Mouse (Mus musculus): Measurements from ENCODE around the gene Snip1. TPM values are rescaled to one million over a fixed set of nuclear protein-coding genes. Genes with fewer than 3 reads are reported as not detected.

Snip1 gene
- polyA plus RNA-seq, 1 experiment from 2014 or later, result 27.1 TPM

- no peak overlapping the region for H3K4me3 ChIP-seq
- no peak for ATAC-seq
- WGBS, result 77% methylated on average over 8 of the region's 8 CpGs
Measured at GRCm38 (mm10) chr4:125063829-125064228, 2.6 kb upstream of the Snip1 start.

GRCm38 (mm10) chr4:125065517-125066307 is 760 bp upstream of the Snip1 start, which contains the start of gene Dnali1:
Gene Dnali1, minus strand, starts transcription at chr4:125065703.
- peak within 1 kb of the TSS; percentile 92 for H3K9ac ChIP-seq
- peak; percentile 46; the same call in 1 of the 2 replicates for ATAC-seq
- H3K4me1 ChIP-seq, result peaks cover 20% of the 10 kb centered on the region
- peak within 1 kb of the TSS; percentile 95 for H3K4me2 ChIP-seq
- H3K27ac ChIP-seq, result peak within 1 kb of the TSS; percentile 48; the same call in 1 of the 2 replicates
- peaks cover 20% of the 10 kb centered on the region for H3K36me3 ChIP-seq (ENCODE audit: poor library complexity, severe bottlenecking)
- peaks cover 11% of the 10 kb centered on the region; the same call in 1 of the 2 replicates for H3K27me3 ChIP-seq
- H3K9me3 ChIP-seq (replicated peaks), result no peaks in the 10 kb centered on the region
- peak within 1 kb of the TSS; percentile 91 for H3K4me3 ChIP-seq
- WGBS, result 2% methylated on average over 26 of the region's 26 CpGs

More at GRCm38 (mm10) chr4:125063829-125064228, 2.6 kb upstream of the Snip1 start:
- Histone ChIP-seq H3K36me3 (ENCODE audit: poor library complexity, severe bottlenecking) (peaks cover 2% of the 10 kb centered on the region), H3K27ac (no peak overlapping the region), H3K9ac (no peak overlapping the region), H3K27me3 (peaks cover 11% of the 10 kb centered on the region; the same call in 1 of the 2 replicates), H3K9me3 (replicated peaks) (no peaks in the 10 kb centered on the region), H3K4me1 (peaks cover 24% of the 10 kb centered on the region), H3K4me2 (no peak overlapping the region)

GRCm38 (mm10) chr4:125077700-125078099 is 11.2 kb downstream of the Snip1 start:
- H3K9ac ChIP-seq, result no peak overlapping the region
- WGBS, result 82% methylated on average over 2 of the region's 2 CpGs
- H3K27ac ChIP-seq, result no peak overlapping the region
- no peaks in the 10 kb centered on the region for H3K27me3 ChIP-seq
- H3K4me1 ChIP-seq, result no peaks in the 10 kb centered on the region
- H3K4me3 ChIP-seq, result no peak overlapping the region
- no peak overlapping the region for H3K4me2 ChIP-seq
- H3K36me3 ChIP-seq (ENCODE audit: poor library complexity, severe bottlenecking), result peaks cover 60% of the 10 kb centered on the region
- ATAC-seq, result no peak
- no peaks in the 10 kb centered on the region for H3K9me3 ChIP-seq (replicated peaks)

- H3K4me3 ChIP-seq, result no peak overlapping the region
- H3K9me3 ChIP-seq (replicated peaks), result no peaks in the 10 kb centered on the region
- peaks cover under 1% of the 10 kb centered on the region; the same call in 1 of the 2 replicates for H3K4me1 ChIP-seq
- no peaks in the 10 kb centered on the region for H3K27me3 ChIP-seq
- no peak overlapping the region for H3K4me2 ChIP-seq
- H3K9ac ChIP-seq, result no peak overlapping the region
- no peak overlapping the region for H3K27ac ChIP-seq
- no peak for ATAC-seq
- H3K36me3 ChIP-seq (ENCODE audit: poor library complexity, severe bottlenecking), result peaks cover 50% of the 10 kb centered on the region
- 98% methylated on average over 2 of the region's 2 CpGs for WGBS
Measured at GRCm38 (mm10) chr4:125078698-125079097, 12.2 kb downstream of the Snip1 start.

- Histone ChIP-seq H3K27ac (peak within 1 kb of the TSS; percentile 98), H3K9ac (peak within 1 kb of the TSS; percentile 93), H3K4me3 (peak within 1 kb of the TSS; percentile 90), H3K4me1 (peaks cover 24% of the 10 kb centered on the region), H3K9me3 (replicated peaks) (no peaks in the 10 kb centered on the region), H3K4me2 (peak within 1 kb of the TSS; percentile 85), H3K36me3 (ENCODE audit: poor library complexity, severe bottlenecking) (peaks cover 37% of the 10 kb centered on the region), H3K27me3 (no peaks in the 10 kb centered on the region)
- WGBS, result 2% methylated on average over 53 of the region's 63 CpGs
- ATAC-seq, result peak; percentile 94
Measured at GRCm38 (mm10) chr4:125084403-125085345, 18.2 kb downstream of the Snip1 start, which contains the start of gene Meaf6. Gene Meaf6, plus strand, starts transcription at chr4:125085134.

- under 1% methylated on average over 34 of the region's 45 CpGs for WGBS
- Histone ChIP-seq H3K36me3 (ENCODE audit: poor library complexity, severe bottlenecking) (peaks cover 45% of the 10 kb centered on the region), H3K4me1 (peaks cover 24% of the 10 kb centered on the region), H3K27ac (peak overlapping the region; percentile 98), H3K4me3 (peak overlapping the region; percentile 90), H3K9ac (peak overlapping the region; percentile 93), H3K4me2 (peak overlapping the region; percentile 85), H3K9me3 (replicated peaks) (no peaks in the 10 kb centered on the region), H3K27me3 (no peaks in the 10 kb centered on the region)
- ATAC-seq, result peak; percentile 88
Measured at GRCm38 (mm10) chr4:125085346-125085841, 18.9 kb downstream of the Snip1 start.

GRCm38 (mm10) chr4:125093031-125093430 is 26.6 kb downstream of the Snip1 start:
- Histone ChIP-seq H3K9me3 (replicated peaks) (no peaks in the 10 kb centered on the region), H3K27me3 (no peaks in the 10 kb centered on the region), H3K36me3 (ENCODE audit: poor library complexity, severe bottlenecking) (peaks cover 66% of the 10 kb centered on the region), H3K27ac (no peak overlapping the region), H3K9ac (no peak overlapping the region), H3K4me2 (no peak overlapping the region), H3K4me1 (no peaks in the 10 kb centered on the region), H3K4me3 (no peak overlapping the region)
- 93% methylated on average over 5 of the region's 5 CpGs for WGBS
- ATAC-seq, result no peak

- H3K36me3 ChIP-seq (ENCODE audit: poor library complexity, severe bottlenecking), result peaks cover 42% of the 10 kb centered on the region
- ATAC-seq, result no peak
Measured at GRCm38 (mm10) chr4:125096066-125096465, 29.6 kb downstream of the Snip1 start.

GRCm38 (mm10) chr4:125097412-125097811 is 30.9 kb downstream of the Snip1 start:
- H3K9me3 ChIP-seq (replicated peaks), result no peaks in the 10 kb centered on the region
- ATAC-seq, result no peak
- H3K27ac ChIP-seq, result no peak overlapping the region
- no peak overlapping the region for H3K9ac ChIP-seq
- H3K4me2 ChIP-seq, result no peak overlapping the region
- H3K27me3 ChIP-seq, result no peaks in the 10 kb centered on the region
- WGBS, result 86% methylated on average over 4 of the region's 4 CpGs
- H3K36me3 ChIP-seq (ENCODE audit: poor library complexity, severe bottlenecking), result peaks cover 31% of the 10 kb centered on the region
- H3K4me3 ChIP-seq, result no peak overlapping the region
- no peaks in the 10 kb centered on the region for H3K4me1 ChIP-seq

More at GRCm38 (mm10) chr4:125096066-125096465, 29.6 kb downstream of the Snip1 start:
- no peaks in the 10 kb centered on the region for H3K9me3 ChIP-seq (replicated peaks)
- 95% methylated on average over 5 of the region's 5 CpGs for WGBS
- H3K27ac ChIP-seq, result no peak overlapping the region
- no peak overlapping the region for H3K4me2 ChIP-seq
- H3K4me3 ChIP-seq, result no peak overlapping the region
- no peak overlapping the region for H3K9ac ChIP-seq
- H3K27me3 ChIP-seq, result no peaks in the 10 kb centered on the region
- H3K4me1 ChIP-seq, result no peaks in the 10 kb centered on the region

GRCm38 (mm10) chr4:125099458-125099857 is 33.0 kb downstream of the Snip1 start:
- Histone ChIP-seq H3K27me3 (no peaks in the 10 kb centered on the region), H3K36me3 (ENCODE audit: poor library complexity, severe bottlenecking) (peaks cover 31% of the 10 kb centered on the region), H3K27ac (no peak overlapping the region), H3K4me3 (no peak overlapping the region), H3K9me3 (replicated peaks) (no peaks in the 10 kb centered on the region), H3K9ac (no peak overlapping the region), H3K4me1 (no peaks in the 10 kb centered on the region), H3K4me2 (no peak overlapping the region)
- ATAC-seq, result 0 out of 2 replicates have a peak, but pooled peaks have one; percentile 53
- 11% methylated on average over 8 of the region's 8 CpGs for WGBS

GRCm38 (mm10) chr4:125101334-125101733 is 34.9 kb downstream of the Snip1 start:
- no peak for ATAC-seq
- WGBS, result 72% methylated on average over 13 of the region's 13 CpGs

More at GRCm38 (mm10) chr4:125101334-125101733, 34.9 kb downstream of the Snip1 start:
- Histone ChIP-seq H3K4me2 (no peak overlapping the region), H3K4me3 (no peak overlapping the region), H3K27me3 (no peaks in the 10 kb centered on the region), H3K9me3 (replicated peaks) (no peaks in the 10 kb centered on the region), H3K27ac (no peak overlapping the region), H3K36me3 (ENCODE audit: poor library complexity, severe bottlenecking) (peaks cover 40% of the 10 kb centered on the region), H3K9ac (no peak overlapping the region), H3K4me1 (no peaks in the 10 kb centered on the region)

All from forebrain, embryonic 13.5 days (tissue).